Mouse (Mus musculus): ENCODE results near the gene Olfr1423. TPM values are rescaled to one million over a fixed set of nuclear protein-coding genes. Genes with fewer than 3 reads are reported as not detected.
"Not testable (repeated sequence)": the region's sequence is repeated elsewhere in the genome, so short reads cannot be mapped to it uniquely, and the experiment has no call there.

The Olfr1423 gene
- total RNA-seq, 2 experiments from 2014 or later: not detected

DNA sequence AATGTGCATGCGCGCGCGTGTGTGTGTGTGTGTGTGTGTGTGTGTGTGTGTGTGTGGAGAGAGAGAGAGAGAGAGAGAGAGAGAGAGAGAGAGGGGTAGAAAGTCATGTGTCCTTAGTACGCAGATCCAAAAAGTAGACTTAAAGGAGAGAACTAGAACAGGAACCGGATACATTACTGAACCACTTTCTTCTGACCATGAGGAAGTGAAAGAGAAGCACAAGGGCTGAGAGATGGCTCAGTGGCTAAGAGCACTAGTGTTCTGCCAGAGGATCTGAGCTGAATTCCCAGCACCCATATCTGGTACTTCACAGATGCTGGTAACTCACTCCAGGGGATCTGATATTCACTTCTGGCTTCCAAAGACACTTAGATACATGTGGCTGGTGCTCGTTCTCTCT lies 51.8 kb downstream of the Olfr1423 start:
- intact Hi-C loops (cut with DNase I): no loop called here

DNA sequence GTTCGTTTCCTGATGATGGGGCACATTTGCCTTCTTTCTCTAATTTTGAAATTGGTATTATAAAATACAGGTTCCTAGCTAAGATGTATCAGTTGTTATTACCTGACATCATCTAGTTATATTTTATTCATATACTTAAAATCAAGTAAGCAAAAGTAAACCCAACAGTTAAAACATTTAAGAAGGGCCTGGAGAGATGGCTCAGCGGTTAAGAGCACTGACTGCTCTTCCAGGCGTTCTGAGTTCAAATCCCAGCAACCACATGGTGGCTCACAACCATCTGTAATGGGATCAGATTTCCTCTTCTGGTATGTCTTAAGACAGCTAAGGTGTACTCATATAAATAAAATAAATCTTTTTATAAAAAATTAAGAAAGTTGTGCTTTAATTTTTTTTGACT lies 53.3 kb downstream of the Olfr1423 start:
- no peak overlapping the region for H3K4me3 ChIP-seq
- intact Hi-C loops (cut with DNase I): no loop called here
- no peak overlapping the region for H3K27ac ChIP-seq
- no peak for DNase-seq (ENCODE audit: extremely low spot score in 1 of 2, low spot score in 2 of 2)
- no peak for TF ChIP-seq CTCF (IDR thresholded peaks at IDR 0.05)

More for the DNA sequence above, 51.8 kb downstream of the Olfr1423 start:
- Histone ChIP-seq H3K4me3 (no peak overlapping the region), H3K27ac (no peak overlapping the region)
- TF ChIP-seq CTCF (IDR thresholded peaks at IDR 0.05): no peak
- DNase-seq (ENCODE audit: extremely low spot score in 1 of 2, low spot score in 2 of 2): no peak

DNA sequence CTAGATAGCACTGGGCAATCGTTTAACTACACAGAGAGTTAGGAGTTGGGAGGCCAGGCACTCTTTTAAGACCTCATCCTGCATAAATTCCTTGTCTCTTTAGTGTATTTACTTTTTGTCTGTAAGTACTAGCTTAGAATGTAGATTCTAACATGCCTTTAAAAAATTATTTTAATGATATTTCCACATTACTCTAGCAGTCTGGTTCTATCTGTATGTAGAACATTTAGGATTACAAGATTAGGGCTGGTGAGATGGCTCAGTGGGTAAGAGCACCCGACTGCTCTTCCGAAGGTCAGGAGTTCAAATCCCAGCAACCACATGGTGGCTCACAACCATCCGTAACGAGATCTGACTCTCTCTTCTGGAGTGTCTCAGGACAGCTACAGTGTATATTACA lies 56.5 kb downstream of the Olfr1423 start:
- H3K4me3 ChIP-seq; H3K27ac ChIP-seq; intact Hi-C loops (cut with DNase I); DNase-seq (ENCODE audit: extremely low spot score in 1 of 2, low spot score in 2 of 2): not testable (repeated sequence)

Other genes with a start within 250 kb of the Olfr1423 start
- 10 to 100 TPM; 30.9 to 31.4 TPM for gene Stx3, start 221.9 kb downstream of the Olfr1423 start, total RNA-seq (2021)
- not detected for gene Olfr1417, start 202.1 kb downstream of the Olfr1423 start, total RNA-seq (2021)
- gene Olfr1418, start 180.3 kb downstream of the Olfr1423 start, total RNA-seq (2021): not detected
- not detected for gene Olfr1419, start 166.2 kb downstream of the Olfr1423 start, total RNA-seq (2021)
- not detected for gene Olfr1420, start 154.8 kb downstream of the Olfr1423 start, total RNA-seq (2021)
- 10 to 100 TPM; 19.7 to 20.4 TPM for gene Patl1, start 128.9 kb downstream of the Olfr1423 start, total RNA-seq (2021)
- 10 to 100 TPM; 55.6 to 57.0 TPM for gene Osbp, start 75.4 kb downstream of the Olfr1423 start, total RNA-seq (2021)
- not detected for gene Olfr1424, start 21.4 kb upstream of the Olfr1423 start, total RNA-seq (2021)
- gene Olfr1425, start 36.4 kb upstream of the Olfr1423 start, total RNA-seq (2021): not detected
- gene Olfr1426, start 50.7 kb upstream of the Olfr1423 start, total RNA-seq (2021): not detected
- not detected for gene Olfr1427, start 62.0 kb upstream of the Olfr1423 start, total RNA-seq (2021)
- not detected for gene Olfr1428, start 74.6 kb upstream of the Olfr1423 start, total RNA-seq (2021)
- gene Olfr76, start 81.9 kb upstream of the Olfr1423 start, total RNA-seq (2021): not detected
- gene Olfr1555-ps1, start 128.8 kb upstream of the Olfr1423 start, total RNA-seq (2021): not detected
- gene Olfr1431, start 159.3 kb upstream of the Olfr1423 start, total RNA-seq (2021): not detected
- not detected for gene Olfr1432, start 191.3 kb upstream of the Olfr1423 start, total RNA-seq (2021)
- not detected for gene Olfr262, start 200.3 kb upstream of the Olfr1423 start, total RNA-seq (2021)
- gene Olfr235, start 219.7 kb upstream of the Olfr1423 start, total RNA-seq (2021): not detected
- not detected for gene Olfr1434, start 238.5 kb upstream of the Olfr1423 start, total RNA-seq (2021)